In genomic region chr10:120916250-120916649, GRCm38 (mm10) we compare ENCODE assay signal across 11 mouse cellular contexts. TPM values are rescaled to one million over a fixed set of nuclear protein-coding genes. Genes with fewer than 3 reads are reported as not detected.
DNase-seq lines count a peak whose midpoint lies in the region; ATAC-seq and TF ChIP-seq lines count a peak whose summit lies in the region.
"Had no signal": no experiment of that assay in that cellular context is flagged by ENCODE, and none has a peak within 500 bp of the region (broad histone marks: within the 10 kb centered on the region; RNA-seq: fewer than 3 reads in every experiment).

No protein-coding gene starts in this region.

- no peak overlapping the region for H3K4me3 ChIP-seq in stomach, postnatal 0 days (ENCODE audit: low read depth, low read length)
- H3K4me3 ChIP-seq: embryonic facial prominence, embryonic 12.5 days; neural tube, embryonic 12.5 days had no signal

- ATAC-seq in stomach, postnatal 0 days (ENCODE audit: low FRiP score, low TSS enrichment) = no peak

- H3K9me3 ChIP-seq in stomach, postnatal 0 days (ENCODE audit: control insufficient read depth, low read length) = no peaks in the 10 kb centered on the region
- H3K9me3 ChIP-seq: embryonic facial prominence, embryonic 12.5 days; neural tube, embryonic 12.5 days had no signal

- TF ChIP-seq EP300 in stomach, postnatal 0 days (optimal IDR thresholded peaks at IDR 0.05) = no peak

- no peaks in the 10 kb centered on the region for H3K4me1 ChIP-seq in stomach, postnatal 0 days (replicated peaks; ENCODE audit: control insufficient read depth, insufficient read depth)
- H3K4me1 ChIP-seq: embryonic facial prominence, embryonic 12.5 days; neural tube, embryonic 12.5 days had no signal

- H3K4me2 ChIP-seq in stomach, postnatal 0 days (replicated peaks; ENCODE audit: low read depth) = no peak overlapping the region
- H3K4me2 ChIP-seq: embryonic facial prominence, embryonic 12.5 days; neural tube, embryonic 12.5 days had no signal

- H3K9ac ChIP-seq in stomach, postnatal 0 days (ENCODE audit: low read length) = no peak overlapping the region
- H3K9ac ChIP-seq: embryonic facial prominence, embryonic 12.5 days; neural tube, embryonic 12.5 days had no signal

- H3K36me3 ChIP-seq in stomach, postnatal 0 days (ENCODE audit: control insufficient read depth, insufficient read depth, low read length) = no peaks in the 10 kb centered on the region
- H3K36me3 ChIP-seq: embryonic facial prominence, embryonic 12.5 days; neural tube, embryonic 12.5 days had no signal

- H3K27ac ChIP-seq in stomach, postnatal 0 days (replicated peaks) = no peak overlapping the region
- H3K27ac ChIP-seq: embryonic facial prominence, embryonic 12.5 days; neural tube, embryonic 12.5 days had no signal

- 87% methylated on average over 5 of the region's 5 CpGs for WGBS in stomach, postnatal 0 days

- DNase-seq in heart, postnatal 4 days = peak; percentile 38
- no peak for DNase-seq in heart, adult 18-20 months
- peak; percentile 41 for DNase-seq in retina, embryonic 14.5 days (ENCODE audit: low spot score)
- no peak for DNase-seq in retina, postnatal 1 day
- peak; percentile 17 for DNase-seq in c-Kit-positive CD71-positive TER-119-positive erythroid progenitor cells, embryonic 14.5 days (ENCODE audit: low spot score)
- DNase-seq in stomach, postnatal 0 days (ENCODE audit: low spot score) = peak; percentile 32
- no peak for DNase-seq in right cerebral cortex, postnatal 4 days
- no peak for DNase-seq in urinary bladder, adult 18-20 months (ENCODE audit: low spot score in 2 of 2)
- DNase-seq: thymus, postnatal 36 days had no signal

- no peaks in the 10 kb centered on the region for H3K27me3 ChIP-seq in stomach, postnatal 0 days (ENCODE audit: control insufficient read depth, insufficient read depth, low read length)
- H3K27me3 ChIP-seq: embryonic facial prominence, embryonic 12.5 days; neural tube, embryonic 12.5 days had no signal

- TF ChIP-seq CTCF in stomach, postnatal 0 days (IDR thresholded peaks at IDR 0.05; ENCODE audit: low read depth) = peak; percentile 61

RNA-seq across cellular contexts. Expression of gene Msrb3, which starts 17.3 kb away (rescaled TPM):
- 100 to 1,000 TPM; 154 to 177 TPM for total RNA-seq in heart, postnatal 4 days (2021)
- 10 to 100 TPM; 96.1 to 96.6 TPM for total RNA-seq in heart, adult 18-20 months (2021)
- 19.5 and 23.2 TPM in 2 replicates for polyA plus RNA-seq in stomach, postnatal 0 days (2015; fragmentation: Nextera tagmentation; extraction: Ambion mirVana)

Comparison
In these comparisons a context has a peak if more than half of its experiments do, and no peak if none do; other contexts are left out.
1. DNase-seq: peak in heart, postnatal 4 days (single experiment), retina, embryonic 14.5 days (single experiment), c-Kit-positive CD71-positive TER-119-positive erythroid progenitor cells, embryonic 14.5 days (single experiment) and stomach, postnatal 0 days (single experiment); none in heart, adult 18-20 months (0 of 2), retina, postnatal 1 day (single experiment), right cerebral cortex, postnatal 4 days (single experiment) and urinary bladder, adult 18-20 months (0 of 2).